Comparison of ENCODE assay signal across 33 mouse cellular contexts in genomic region chr5:63941891-63942290, GRCm38 (mm10). TPM values are rescaled to one million over a fixed set of nuclear protein-coding genes. Genes with fewer than 3 reads are reported as not detected.
A peak's percentile ranks its signal among the peaks of the same experiment; 100 is the strongest.
DNase-seq lines count a peak whose midpoint lies in the region; ATAC-seq and TF ChIP-seq lines count a peak whose summit lies in the region.
"Had no signal": no experiment of that assay in that cellular context is flagged by ENCODE, and none has a peak within 500 bp of the region (broad histone marks: within the 10 kb centered on the region; RNA-seq: fewer than 3 reads in every experiment).

No protein-coding gene starts in this region.

- no peaks in the 10 kb centered on the region for H3K9me3 ChIP-seq in limb, embryonic 14.5 days (ENCODE audit: control insufficient read depth, low read length)
- no peaks in the 10 kb centered on the region for H3K9me3 ChIP-seq in limb, embryonic 10.5 days (replicated peaks)
- no peaks in the 10 kb centered on the region for H3K9me3 ChIP-seq in neural tube, embryonic 15.5 days (replicated peaks)
- H3K9me3 ChIP-seq: embryonic facial prominence, embryonic 13.5 days; hindbrain, embryonic 10.5 days; hindbrain, embryonic 15.5 days; limb, embryonic 15.5 days; liver, embryonic 13.5 days; lung, embryonic 15.5 days; neural tube, embryonic 12.5 days had no signal

- no peak for TF ChIP-seq CTCF in bone marrow macrophage, adult 2 months (IDR thresholded peaks at IDR 0.05; ENCODE audit: low read depth, low read length)

- no peaks in the 10 kb centered on the region for H3K4me1 ChIP-seq in limb, embryonic 14.5 days (ENCODE audit: control insufficient read depth, insufficient read depth, low read length)
- no peaks in the 10 kb centered on the region for H3K4me1 ChIP-seq in limb, embryonic 10.5 days
- H3K4me1 ChIP-seq in bone marrow macrophage, adult 2 months (ENCODE audit: control insufficient read depth, insufficient read depth, low read length): peaks cover 67% of the 10 kb centered on the region
- no peaks in the 10 kb centered on the region for H3K4me1 ChIP-seq in neural tube, embryonic 15.5 days
- H3K4me1 ChIP-seq: hindbrain, embryonic 15.5 days; limb, embryonic 15.5 days; neural tube, embryonic 12.5 days had no signal

- TF ChIP-seq POLR2A in limb, embryonic 14.5 days (IDR thresholded peaks at IDR 0.05; ENCODE audit: borderline replicate concordance, extremely low read depth, insufficient read depth, insufficient read length): no peak
- TF ChIP-seq POLR2A in bone marrow macrophage, adult 2 months (IDR thresholded peaks at IDR 0.05; ENCODE audit: borderline replicate concordance, low read depth, low read length): no peak

- no peak overlapping the region for H3K27ac ChIP-seq in limb, embryonic 14.5 days (replicated peaks; ENCODE audit: low read depth, low read length)
- no peak overlapping the region for H3K27ac ChIP-seq in limb, embryonic 10.5 days
- peak overlapping the region; percentile 41 for H3K27ac ChIP-seq in bone marrow macrophage, adult 2 months (ENCODE audit: insufficient read depth, low read depth, low read length)
- no peak overlapping the region for H3K27ac ChIP-seq in neural tube, embryonic 15.5 days (replicated peaks)
- H3K27ac ChIP-seq: embryonic facial prominence, embryonic 13.5 days; gastrocnemius, adult 2 months; hindbrain, embryonic 10.5 days; hindbrain, embryonic 15.5 days; left cerebral cortex, adult 2 months; limb, embryonic 15.5 days; liver, embryonic 13.5 days; lung, embryonic 15.5 days; neural tube, embryonic 12.5 days had no signal

- H3K4me3 ChIP-seq in limb, embryonic 14.5 days (replicated peaks; ENCODE audit: low read length): no peak overlapping the region
- H3K4me3 ChIP-seq in limb, embryonic 10.5 days: no peak overlapping the region
- H3K4me3 ChIP-seq in bone marrow macrophage, adult 2 months (ENCODE audit: insufficient read depth, low read length): no peak overlapping the region
- H3K4me3 ChIP-seq in neural tube, embryonic 15.5 days (replicated peaks): no peak overlapping the region
- H3K4me3 ChIP-seq: embryonic facial prominence, embryonic 13.5 days; erythroblast, embryonic 14.5 days; gastrocnemius, adult 2 months; hindbrain, embryonic 10.5 days; hindbrain, embryonic 15.5 days; left cerebral cortex, adult 2 months; limb, embryonic 15.5 days; liver, embryonic 13.5 days; lung, embryonic 15.5 days; myocyte; neural tube, embryonic 12.5 days had no signal

- 63% methylated on average over 5 of the region's 5 CpGs for WGBS in limb, embryonic 14.5 days
- 81% methylated on average over 5 of the region's 5 CpGs for WGBS in limb, embryonic 10.5 days
- 84% methylated on average over 5 of the region's 5 CpGs for WGBS in neural tube, embryonic 15.5 days

- no peak for ATAC-seq in limb, embryonic 14.5 days (ENCODE audit: low FRiP score, low read depth)
- no peak for ATAC-seq in neural tube, embryonic 15.5 days (ENCODE audit: low FRiP score)
- ATAC-seq: activated CD4-positive, CD25-positive, alpha-beta regulatory T cell, adult 4 months; forebrain, embryonic 16.5 days; inflammation-experienced regulatory T-cells, adult 6 months; midbrain, embryonic 16.5 days had no signal

- no peaks in the 10 kb centered on the region; the same call in 1 of the 2 replicates for H3K36me3 ChIP-seq in limb, embryonic 14.5 days (ENCODE audit: control insufficient read depth, insufficient read depth, low read length)
- H3K36me3 ChIP-seq in limb, embryonic 10.5 days: peaks cover 4% of the 10 kb centered on the region; the same call in 1 of the 2 replicates
- no peaks in the 10 kb centered on the region for H3K36me3 ChIP-seq in neural tube, embryonic 15.5 days
- H3K36me3 ChIP-seq: hindbrain, embryonic 15.5 days; liver, embryonic 13.5 days; lung, embryonic 15.5 days; neural tube, embryonic 12.5 days had no signal

- peak; percentile 16 for DNase-seq in limb, embryonic 14.5 days (ENCODE audit: low spot score)
- no peak for DNase-seq in limb, embryonic 10.5 days (ENCODE audit: low spot score)
- DNase-seq in urinary bladder, postnatal 14 days (ENCODE audit: low spot score): peak; percentile 67
- DNase-seq in urinary bladder, postnatal 25 days (ENCODE audit: low spot score): no peak
- DNase-seq in layer of hippocampus, postnatal 25 days (ENCODE audit: extremely low spot score in 1 of 2, low spot score in 1 of 2): no peak
- DNase-seq: adrenal gland, adult 2 months; cerebellum, adult 11-12 months; cerebellum, adult 9-11 months; embryo, embryonic 11 days; gastrocnemius, adult 2 months; heart, postnatal 14 days; kidney, adult 11 months; kidney, postnatal 25 days; liver, embryonic 13.5 days; right cerebral cortex, postnatal 4 days; thymus, adult 2 months; thymus, postnatal 36 days had no signal

- no peak overlapping the region for H3K9ac ChIP-seq in limb, embryonic 14.5 days (ENCODE audit: low read depth, low read length, severe bottlenecking)
- no peak overlapping the region for H3K9ac ChIP-seq in neural tube, embryonic 15.5 days (replicated peaks)
- H3K9ac ChIP-seq: embryonic facial prominence, embryonic 13.5 days; hindbrain, embryonic 15.5 days; limb, embryonic 15.5 days; liver, embryonic 13.5 days; lung, embryonic 15.5 days; neural tube, embryonic 12.5 days had no signal

- H3K27me3 ChIP-seq in limb, embryonic 14.5 days (ENCODE audit: control insufficient read depth, insufficient read depth, low read length): no peaks in the 10 kb centered on the region
- no peaks in the 10 kb centered on the region for H3K27me3 ChIP-seq in limb, embryonic 10.5 days (ENCODE audit: low read depth, poor library complexity, severe bottlenecking)
- no peaks in the 10 kb centered on the region for H3K27me3 ChIP-seq in neural tube, embryonic 15.5 days (replicated peaks)
- H3K27me3 ChIP-seq: embryonic facial prominence, embryonic 13.5 days; hindbrain, embryonic 15.5 days; limb, embryonic 15.5 days; liver, embryonic 13.5 days; lung, embryonic 15.5 days; neural tube, embryonic 12.5 days had no signal

- no peak overlapping the region for H3K4me2 ChIP-seq in limb, embryonic 14.5 days (replicated peaks; ENCODE audit: low read depth, low read length, severe bottlenecking)
- H3K4me2 ChIP-seq in neural tube, embryonic 15.5 days: no peak overlapping the region
- H3K4me2 ChIP-seq: embryonic facial prominence, embryonic 13.5 days; hindbrain, embryonic 15.5 days; limb, embryonic 15.5 days; liver, embryonic 13.5 days; lung, embryonic 15.5 days; midbrain, embryonic 11.5 days; neural tube, embryonic 12.5 days had no signal

RNA-seq across cellular contexts. Expression of gene Rell1, which starts 26.8 kb away (rescaled TPM):
- 12.5 and 12.8 TPM in 2 replicates for polyA plus RNA-seq in limb, embryonic 14.5 days (2012; rRNA removed)
- 11.9 and 12.2 TPM in 2 replicates for polyA plus RNA-seq in limb, embryonic 14.5 days (2014; fragmentation: Nextera tagmentation; extraction: Ambion mirVana)
- polyA plus RNA-seq in limb, embryonic 10.5 days (2016; fragmentation: Nextera tagmentation; extraction: Ambion mirVana): 13.5 and 15.0 TPM in 2 replicates
- polyA plus RNA-seq in bone marrow macrophage, adult 2 months (2012; ENCODE audit: insufficient read depth, insufficient read length, missing spikeins): 59.0 and 63.3 TPM in 2 replicates
- 10 to 100 TPM; 11.3 to 13.1 TPM for total RNA-seq in layer of hippocampus, postnatal 25 days (2021)
- 7.9 and 10.4 TPM in 2 replicates for polyA plus RNA-seq in neural tube, embryonic 15.5 days (2015; fragmentation: Nextera tagmentation; extraction: Ambion mirVana)

Comparison
In these comparisons a context has a peak if more than half of its experiments do, and no peak if none do; other contexts are left out.
1. DNase-seq: peak in limb, embryonic 14.5 days (single experiment) and urinary bladder, postnatal 14 days (single experiment); none in limb, embryonic 10.5 days (single experiment), urinary bladder, postnatal 25 days (single experiment) and layer of hippocampus, postnatal 25 days (0 of 2).